Mouse (Mus musculus) midbrain, embryonic 16.5 days (tissue): ENCODE measurements around the gene Ino80. TPM values are rescaled to one million over a fixed set of nuclear protein-coding genes. Genes with fewer than 3 reads are reported as not detected.

Source experiments
- ATAC-seq: fragments of 200-750 bp; cut with Nextera tagmentation; 2 replicates; pipeline ENCODE4 v1.8.0; 2017; ENCODE audit warnings: moderate TSS enrichment
- H3K27ac ChIP-seq: fragments of 300-500 bp; sonication (generic); 2 replicates; pipeline ENCODE4 v1.5.1; 2014; ENCODE audit warnings: mild to moderate bottlenecking, low read length, mixed read lengths
- H3K27me3 ChIP-seq: fragments of 300-500 bp; sonication (generic); 2 replicates; pipeline ENCODE4 v1.6.1; 2014; ENCODE audit warnings: low read depth, low read length, mixed read lengths; ENCODE audit not compliant: control insufficient read depth, insufficient read depth
- H3K36me3 ChIP-seq: fragments of 300-500 bp; sonication (generic); 2 replicates; pipeline ENCODE4 v1.6.1; 2014; ENCODE audit warnings: mild to moderate bottlenecking, low read length, moderate library complexity, mixed read lengths; ENCODE audit not compliant: control insufficient read depth, insufficient read depth
- H3K4me1 ChIP-seq: fragments of 300-500 bp; sonication (generic); 2 replicates; pipeline ENCODE4 v1.6.1; 2014; ENCODE audit warnings: mild to moderate bottlenecking, low read length, mixed read lengths; ENCODE audit not compliant: control insufficient read depth, insufficient read depth
- H3K4me2 ChIP-seq: fragments of 300-500 bp; sonication (generic); 2 replicates; pipeline ENCODE4 v1.6.1; 2014; ENCODE audit warnings: mild to moderate bottlenecking, low read length, mixed read lengths
- H3K4me3 ChIP-seq: fragments of 300-500 bp; sonication (generic); 2 replicates; pipeline ENCODE4 v1.5.1; 2014; ENCODE audit warnings: low read depth, mild to moderate bottlenecking, low read length, moderate library complexity, mixed read lengths
- H3K9ac ChIP-seq: fragments of 300-500 bp; sonication (generic); 2 replicates; pipeline ENCODE4 v1.6.1; 2014; ENCODE audit warnings: low read depth, low read length, mixed read lengths
- H3K9me3 ChIP-seq: fragments of 300-500 bp; sonication (generic); replicated peaks from 2 replicates; pipeline ENCODE4 v1.6.1; 2014; ENCODE audit warnings: mild to moderate bottlenecking, low read length, mixed read lengths; ENCODE audit not compliant: control insufficient read depth, poor library complexity, severe bottlenecking
- WGBS: fragments of 180-500 bp; shearing (Covaris S2); extraction: QIAGEN DNeasy Blood & Tissue Kit; methylation state at CpG from one replicate; pipeline ENCODE4 v1.1.7; 2014; 5-methylcytosine and 5-hydroxymethylcytosine counted together
- polyA plus RNA-seq: library from polyadenylated mRNA; unstranded; fragments of >200 nt; fragmentation: Nextera tagmentation; extraction: Ambion mirVana; gene quantifications from 2 replicates; pipeline ENCODE4 v1.2.1, GENCODE M21; 2015

The Ino80 gene
- polyA plus RNA-seq, 1 experiment from 2014 or later: 2.7 TPM

- Histone ChIP-seq H3K27me3 (no peaks in the 10 kb centered on the region), H3K4me3 (no peak overlapping the region), H3K9ac (no peak overlapping the region), H3K36me3 (peaks cover 10% of the 10 kb centered on the region), H3K9me3 (no peaks in the 10 kb centered on the region), H3K4me1 (no peaks in the 10 kb centered on the region), H3K27ac (no peak overlapping the region), H3K4me2 (no peak overlapping the region)
- ATAC-seq: no peak
- WGBS: 78% methylated on average over 5 of the region's 5 CpGs
Observed at GRCm38 (mm10) chr2:119411016-119411415, 66.5 kb downstream of the Ino80 start.

GRCm38 (mm10) chr2:119408733-119409132 lies 68.8 kb downstream of the Ino80 start:
- ATAC-seq: no peak
- H3K27ac ChIP-seq: peak overlapping the region; percentile 22; the same call in 1 of the 2 replicates
- no peak overlapping the region for H3K4me3 ChIP-seq
- H3K27me3 ChIP-seq: no peaks in the 10 kb centered on the region
- peaks cover 15% of the 10 kb centered on the region for H3K36me3 ChIP-seq
- no peaks in the 10 kb centered on the region for H3K9me3 ChIP-seq
- no peak overlapping the region for H3K4me2 ChIP-seq
- H3K9ac ChIP-seq: no peak overlapping the region
- no peaks in the 10 kb centered on the region for H3K4me1 ChIP-seq

- no peak overlapping the region for H3K9ac ChIP-seq
- H3K27me3 ChIP-seq: no peaks in the 10 kb centered on the region
- H3K4me3 ChIP-seq: no peak overlapping the region
- peak overlapping the region; percentile 22; the same call in 1 of the 2 replicates for H3K27ac ChIP-seq
- ATAC-seq: no peak
- no peaks in the 10 kb centered on the region for H3K4me1 ChIP-seq
- H3K9me3 ChIP-seq: no peaks in the 10 kb centered on the region
- no peak overlapping the region for H3K4me2 ChIP-seq
- WGBS: 76% methylated on average over 8 of the region's 8 CpGs
- peaks cover 15% of the 10 kb centered on the region for H3K36me3 ChIP-seq
Observed at GRCm38 (mm10) chr2:119408278-119408677, 69.2 kb downstream of the Ino80 start.

- H3K4me1 ChIP-seq: no peaks in the 10 kb centered on the region
- no peak for ATAC-seq
- no peak overlapping the region for H3K27ac ChIP-seq
- H3K27me3 ChIP-seq: no peaks in the 10 kb centered on the region
- no peak overlapping the region for H3K4me3 ChIP-seq
- H3K9ac ChIP-seq: no peak overlapping the region
- no peaks in the 10 kb centered on the region for H3K9me3 ChIP-seq
- H3K36me3 ChIP-seq: peaks cover 29% of the 10 kb centered on the region
- no peak overlapping the region for H3K4me2 ChIP-seq
Observed at GRCm38 (mm10) chr2:119399313-119399712, 78.2 kb downstream of the Ino80 start.

GRCm38 (mm10) chr2:119398665-119399064 lies 78.8 kb downstream of the Ino80 start:
- H3K27ac ChIP-seq: no peak overlapping the region
- H3K4me2 ChIP-seq: no peak overlapping the region
- peaks cover 26% of the 10 kb centered on the region for H3K36me3 ChIP-seq
- ATAC-seq: no peak
- H3K27me3 ChIP-seq: no peaks in the 10 kb centered on the region
- no peak overlapping the region for H3K9ac ChIP-seq
- no peaks in the 10 kb centered on the region for H3K9me3 ChIP-seq
- WGBS: 100% methylated on average over 1 of the region's 1 CpGs
- H3K4me1 ChIP-seq: no peaks in the 10 kb centered on the region
- no peak overlapping the region for H3K4me3 ChIP-seq

- ATAC-seq: no peak
- 95% methylated on average over 5 of the region's 5 CpGs for WGBS
- H3K36me3 ChIP-seq: peaks cover 26% of the 10 kb centered on the region
- H3K27ac ChIP-seq: no peak overlapping the region
- no peak overlapping the region for H3K4me3 ChIP-seq
- H3K4me1 ChIP-seq: no peaks in the 10 kb centered on the region
- no peak overlapping the region for H3K9ac ChIP-seq
- H3K9me3 ChIP-seq: no peaks in the 10 kb centered on the region
- H3K27me3 ChIP-seq: no peaks in the 10 kb centered on the region
- H3K4me2 ChIP-seq: no peak overlapping the region
Observed at GRCm38 (mm10) chr2:119398252-119398651, 79.2 kb downstream of the Ino80 start.

GRCm38 (mm10) chr2:119389992-119390391 lies 87.5 kb downstream of the Ino80 start:
- Histone ChIP-seq H3K4me2 (no peak overlapping the region), H3K36me3 (peaks cover 11% of the 10 kb centered on the region), H3K9me3 (no peaks in the 10 kb centered on the region), H3K4me1 (no peaks in the 10 kb centered on the region), H3K27me3 (no peaks in the 10 kb centered on the region), H3K9ac (no peak overlapping the region), H3K4me3 (no peak overlapping the region), H3K27ac (no peak overlapping the region)
- ATAC-seq: no peak
- over 99% methylated on average over 4 of the region's 4 CpGs for WGBS

GRCm38 (mm10) chr2:119388266-119388665 lies 89.2 kb downstream of the Ino80 start:
- Histone ChIP-seq H3K4me1 (no peaks in the 10 kb centered on the region), H3K36me3 (peaks cover 13% of the 10 kb centered on the region), H3K9me3 (no peaks in the 10 kb centered on the region), H3K4me3 (no peak overlapping the region), H3K27me3 (no peaks in the 10 kb centered on the region), H3K4me2 (no peak overlapping the region), H3K9ac (no peak overlapping the region), H3K27ac (no peak overlapping the region)
- no peak for ATAC-seq
- WGBS: 95% methylated on average over 1 of the region's 1 CpGs

GRCm38 (mm10) chr2:119379455-119379854 lies 98.0 kb downstream of the Ino80 start:
- H3K36me3 ChIP-seq: peaks cover 41% of the 10 kb centered on the region
- H3K27ac ChIP-seq: no peak overlapping the region
- ATAC-seq: no peak
- WGBS: 86% methylated on average over 3 of the region's 3 CpGs
- H3K9me3 ChIP-seq: no peaks in the 10 kb centered on the region
- no peak overlapping the region for H3K4me2 ChIP-seq
- H3K9ac ChIP-seq: no peak overlapping the region
- H3K27me3 ChIP-seq: no peaks in the 10 kb centered on the region
- no peak overlapping the region for H3K4me3 ChIP-seq
- H3K4me1 ChIP-seq: no peaks in the 10 kb centered on the region

GRCm38 (mm10) chr2:119377826-119378225 lies 99.7 kb downstream of the Ino80 start:
- Histone ChIP-seq H3K4me1 (no peaks in the 10 kb centered on the region), H3K4me2 (no peak overlapping the region), H3K36me3 (peaks cover 39% of the 10 kb centered on the region), H3K9me3 (no peaks in the 10 kb centered on the region), H3K27me3 (no peaks in the 10 kb centered on the region), H3K9ac (no peak overlapping the region), H3K4me3 (no peak overlapping the region), H3K27ac (no peak overlapping the region)
- no peak for ATAC-seq
- 68% methylated on average over 3 of the region's 3 CpGs for WGBS
